Mouse (Mus musculus) left cerebral cortex, postnatal 10 days (tissue): ENCODE measurements around the gene Etv1. TPM values are rescaled to one million over a fixed set of nuclear protein-coding genes. Genes with fewer than 3 reads are reported as not detected.

Experiments used
- DNase-seq, 2 experiments: peaks; one replicate each; pipeline ENCODE4 v3.0.0; 2021 to 2022; ENCODE audit warnings: low spot score in 2 of 2, mixed read lengths in 1 of 2; ENCODE audit errors: extremely low spot score in 1 of 2
- intact Hi-C: fragments of 180-260 bp; cut with DNase I; formaldehyde crosslinking; loops from one replicate; pipeline ENCODE4 v1.15.1; 2025
- total RNA-seq, 2 experiments: library from RNA; stranded (reverse); gene quantifications; 2 replicates each; pipeline ENCODE4 v1.2.3; 2021

Gene Etv1
- total RNA-seq, 2 experiments from 2014 or later = 64.3 to 67.3 TPM

DNA sequence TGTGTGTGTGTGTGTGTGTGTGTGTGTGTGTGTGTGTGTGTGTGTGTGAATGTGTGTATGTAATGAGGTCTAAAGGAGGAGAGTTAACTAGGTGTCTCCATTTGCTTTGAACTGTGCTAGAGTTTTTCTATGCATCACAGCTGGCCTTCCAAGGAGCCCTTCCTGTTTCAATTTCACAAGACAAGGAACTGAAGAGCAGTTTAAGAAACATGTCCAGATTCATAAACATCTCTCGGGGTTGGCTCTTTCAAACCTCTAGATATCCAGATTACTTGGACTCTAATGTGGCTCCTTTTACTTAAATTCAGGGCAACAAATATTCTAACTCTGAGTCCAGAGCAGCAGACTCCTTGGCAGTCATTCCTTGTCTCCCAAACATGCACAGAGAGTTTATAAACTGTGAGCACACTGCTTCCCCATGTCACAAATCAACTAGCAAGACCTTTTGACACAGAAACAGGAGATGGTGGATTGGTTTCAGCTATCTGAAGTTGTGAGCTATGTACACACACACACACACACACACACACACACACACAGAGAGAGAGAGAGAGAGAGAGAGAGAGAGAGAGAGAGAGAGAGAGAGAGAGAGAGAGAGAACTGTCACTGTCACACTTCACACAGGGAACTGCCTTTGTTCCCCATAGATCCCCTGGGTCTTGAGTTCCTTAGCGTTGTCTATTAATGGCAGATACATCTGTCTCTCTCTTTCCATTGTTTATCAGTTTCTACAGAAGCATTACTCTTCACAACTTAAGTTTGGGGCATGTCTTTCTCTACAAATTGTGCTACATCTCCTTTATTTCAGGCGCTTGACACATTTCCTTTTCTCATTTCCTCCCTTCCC lies 85.0 kb downstream of the Etv1 start:
- intact Hi-C loops = no loop called here
- DNase-seq = no peak

DNA sequence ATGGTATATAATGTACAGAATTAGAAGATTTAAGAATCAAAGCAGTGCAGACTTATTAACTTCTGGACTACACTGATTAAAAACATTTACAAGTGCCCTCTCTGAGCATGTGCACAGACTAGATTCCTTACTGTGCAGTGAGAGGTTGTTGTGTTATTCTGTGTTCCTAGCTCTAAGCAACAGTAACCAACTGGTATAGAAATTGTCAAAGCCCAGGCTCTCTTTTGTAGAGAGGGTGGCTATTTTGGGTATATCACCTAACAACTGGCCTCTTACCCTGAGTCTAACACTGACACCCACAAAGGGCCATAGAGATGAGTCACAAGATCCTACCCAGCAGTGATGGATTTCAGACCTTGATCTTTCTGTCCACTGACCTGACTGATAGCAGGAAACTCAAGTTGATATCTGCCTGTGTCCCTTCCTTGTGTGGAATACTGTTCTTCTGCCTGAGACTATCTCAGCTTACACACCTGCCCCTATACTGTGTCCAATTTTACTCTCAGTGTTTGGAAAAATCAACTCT lies 95.4 kb downstream of the Etv1 start:
- DNase-seq = no peak
- intact Hi-C loops = no loop called here

DNA sequence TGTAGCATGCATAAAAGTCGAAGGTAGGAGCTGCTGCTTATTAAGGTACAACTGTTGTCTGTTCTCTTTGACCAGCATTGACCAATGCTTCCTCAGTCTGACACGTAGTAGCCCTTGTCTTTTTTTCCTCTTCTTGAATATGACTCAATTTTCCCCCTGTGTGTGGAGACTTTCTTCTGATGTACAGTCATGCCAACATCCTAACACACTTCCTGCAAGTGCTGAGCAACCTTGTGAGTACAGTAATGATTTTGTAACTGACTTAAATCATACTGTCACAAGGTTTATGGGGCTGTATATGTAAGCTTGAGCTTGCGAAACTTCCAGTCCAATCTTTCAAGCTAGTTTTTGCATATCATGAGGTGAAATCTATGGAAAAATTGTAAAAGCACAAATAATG lies 125.3 kb downstream of the Etv1 start:
- intact Hi-C loops = no loop called here
- no peak for DNase-seq

DNA sequence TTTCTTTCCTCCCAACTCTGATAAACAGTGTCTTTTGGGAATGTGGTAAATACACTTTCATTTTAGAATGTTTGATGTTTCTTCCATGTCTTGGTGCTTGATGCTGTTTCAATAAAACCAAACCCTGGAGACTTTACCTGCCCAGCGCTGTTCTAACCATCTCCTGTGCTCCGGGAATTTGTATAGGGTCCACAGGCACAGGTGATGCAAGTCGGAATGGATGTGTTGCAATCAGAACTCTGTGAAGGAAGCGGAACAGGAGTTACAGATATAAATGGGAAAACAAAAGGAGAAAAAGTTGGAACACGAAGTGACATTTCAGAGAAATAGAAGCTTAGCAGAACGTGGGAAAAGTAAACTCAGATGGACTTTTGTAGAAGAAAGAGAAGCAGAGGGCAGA lies 127.1 kb downstream of the Etv1 start:
- intact Hi-C loops = no loop called here
- DNase-seq = no peak

DNA sequence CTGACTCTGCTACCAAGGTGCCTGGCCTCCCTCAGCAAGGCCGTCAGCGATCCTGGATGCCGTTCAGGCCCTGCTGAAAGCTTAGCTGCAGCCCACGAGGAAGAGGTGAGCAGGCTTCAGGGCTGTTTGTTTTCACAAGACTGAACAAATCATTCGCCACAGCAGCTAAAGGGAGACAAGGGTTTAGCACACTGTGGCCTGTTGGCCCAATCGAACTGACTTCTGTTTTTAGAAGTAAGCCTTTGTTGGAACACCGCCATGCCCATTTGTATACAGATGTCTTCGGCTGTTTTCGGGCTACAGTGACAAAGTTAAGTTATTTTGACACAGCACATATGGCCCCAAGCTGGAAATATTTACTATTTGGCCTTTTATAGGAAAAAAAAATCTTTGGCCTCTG lies 127.6 kb downstream of the Etv1 start:
- peak in 1 of 2 experiments; percentile 15 for DNase-seq

DNA sequence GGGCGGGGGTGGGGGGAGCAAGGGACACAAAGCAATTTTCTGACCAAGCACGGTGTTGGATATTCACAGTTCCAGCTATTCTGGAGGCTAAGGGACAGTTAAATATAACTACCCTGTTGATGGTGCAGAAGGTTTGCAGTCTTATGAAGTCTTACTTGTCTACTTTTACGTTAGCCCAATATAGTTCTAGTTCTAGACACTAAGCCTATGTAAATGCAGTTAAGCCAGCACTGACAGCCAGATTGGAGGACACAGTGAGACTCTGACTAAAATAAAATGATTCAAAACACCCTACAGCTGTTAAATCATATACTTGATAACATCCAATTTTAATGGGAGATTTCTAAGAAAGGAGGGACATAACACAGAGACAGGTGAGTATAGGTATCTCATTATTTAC lies 129.8 kb downstream of the Etv1 start:
- DNase-seq = no peak
- intact Hi-C loops = no loop called here

More for the DNA sequence above, 127.6 kb downstream of the Etv1 start:
- intact Hi-C loops = no loop called here
